Mouse (Mus musculus) mouse embryonic stem cell (cell line): ENCODE data around the gene Cuedc1.

ENCODE experiments used
- in situ Hi-C, 2 experiments: fragments of 300-500 bp; cut with MboI; formaldehyde crosslinking; loops; 1 replicate in 1 of 2; 3 replicates in 1 of 2; pipeline ENCODE4 v1.14.3; 2019 to 2020; ENCODE audit warnings: low sequenced_read_pairs in 2 of 2, low pct_unique_long_range_greater_than_20kb in 1 of 2, mixed read lengths in 1 of 2; ENCODE audit not compliant: unreplicated experiment in 1 of 2

The Cuedc1 gene

DNA sequence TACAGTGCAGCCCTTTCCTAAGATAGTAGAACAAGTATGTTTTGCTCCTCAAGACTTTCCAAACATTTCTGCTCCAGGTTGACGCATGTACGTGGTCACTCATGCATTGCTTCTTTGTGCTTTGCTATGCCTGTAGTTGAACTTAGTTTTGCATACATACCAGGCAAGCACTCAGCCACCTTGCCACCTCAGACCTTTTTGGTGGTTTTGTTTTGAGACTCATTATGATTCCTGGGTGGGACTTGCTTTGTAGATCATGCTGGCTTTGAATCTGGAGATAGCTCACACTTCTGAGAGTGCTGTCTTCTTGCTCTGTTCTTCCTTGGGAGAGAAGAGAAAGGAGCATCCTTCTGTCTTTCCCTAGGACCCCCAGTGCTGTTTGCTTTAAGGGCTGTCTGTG lies 109.8 kb downstream of the Cuedc1 start:
- in situ Hi-C loops, result no loop called here

- in situ Hi-C loops, result loop anchor here in 1 of 2 experiments (5.0 kb wide), 1 partner anchor 45 kb away; no protein-coding TSS in a partner anchor
Measured at GRCm38 (mm10) chr11:88211824-88212582, 114.1 kb downstream of the Cuedc1 start.

DNA sequence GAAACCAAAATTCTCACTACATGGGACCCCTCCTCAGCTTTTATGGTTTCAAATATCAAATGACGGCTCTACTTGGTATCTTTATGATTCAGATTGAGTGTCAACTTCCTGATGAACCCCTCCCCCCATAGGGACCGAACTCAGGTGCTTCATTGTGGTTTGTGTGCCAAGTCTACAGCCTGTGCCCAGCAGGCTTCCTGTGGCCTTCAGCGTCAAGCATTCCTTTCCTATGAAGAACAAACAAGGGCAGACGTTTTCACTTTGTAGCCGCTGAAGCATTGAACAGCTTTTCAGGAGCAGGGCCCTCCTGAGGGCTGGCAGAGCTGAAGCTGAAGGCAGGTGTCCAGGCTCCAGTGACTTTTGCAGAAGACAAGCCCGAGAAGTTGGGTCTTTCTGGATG lies 115.9 kb downstream of the Cuedc1 start:
- in situ Hi-C loops, result loop anchor here in 1 of 2 experiments (5.0 kb wide), 1 partner anchor 44 kb away; no protein-coding TSS in a partner anchor

DNA sequence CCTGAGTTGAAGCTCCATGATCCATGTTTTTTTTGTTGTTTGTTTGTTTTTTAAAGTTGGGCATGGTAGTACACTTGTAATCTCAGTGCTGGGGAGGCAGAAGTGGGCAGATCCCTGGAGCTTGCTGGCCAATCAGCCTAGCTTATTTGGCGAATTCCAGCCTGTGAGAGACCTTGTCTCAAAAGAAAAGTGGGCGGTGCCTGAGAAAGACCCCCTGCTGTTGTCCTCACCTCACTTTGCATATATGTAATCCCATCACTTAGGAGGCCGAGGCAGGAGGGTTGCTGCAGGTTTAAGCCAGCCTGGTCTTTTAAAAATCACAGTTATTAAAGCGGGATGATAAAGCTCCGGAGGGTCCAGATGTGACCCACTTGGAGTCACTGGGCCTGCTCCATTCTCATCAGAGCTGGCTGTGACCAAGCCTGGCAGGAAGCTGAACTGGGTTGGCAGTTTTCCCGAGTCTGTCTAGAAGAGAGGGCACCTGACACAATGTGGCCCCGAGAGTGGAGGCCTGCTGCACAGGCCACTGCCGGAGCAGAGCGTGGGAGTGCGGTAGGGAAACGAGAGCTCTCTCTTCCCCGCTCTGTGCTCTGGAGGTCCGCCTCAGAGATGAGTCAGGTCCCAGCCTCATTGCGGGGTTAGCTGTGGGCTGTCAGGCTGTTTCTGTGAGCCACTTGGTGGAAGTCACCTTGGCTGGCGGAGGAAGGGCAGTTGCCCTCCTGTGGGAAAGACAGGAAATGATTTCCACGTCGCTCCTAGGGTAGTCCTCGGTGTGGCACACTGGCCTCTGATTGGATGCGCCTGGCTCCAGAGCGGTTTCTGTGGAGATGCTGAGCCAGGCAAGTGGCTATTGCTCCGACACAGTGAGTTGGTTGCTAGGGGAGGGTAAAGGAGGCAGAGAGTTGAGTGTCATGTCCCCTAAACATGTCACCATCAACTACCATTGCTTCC lies 117.3 kb downstream of the Cuedc1 start:
- in situ Hi-C loops, result loop anchor here in 1 of 2 experiments (5.0 kb wide), 1 partner anchor 42 kb away; no protein-coding TSS in a partner anchor

GRCm38 (mm10) chr11:88216231-88216685 lies 118.4 kb downstream of the Cuedc1 start:
- in situ Hi-C loops, result no loop called here

- in situ Hi-C loops, result no loop called here
Measured at GRCm38 (mm10) chr11:88218155-88218554, 120.3 kb downstream of the Cuedc1 start.

DNA sequence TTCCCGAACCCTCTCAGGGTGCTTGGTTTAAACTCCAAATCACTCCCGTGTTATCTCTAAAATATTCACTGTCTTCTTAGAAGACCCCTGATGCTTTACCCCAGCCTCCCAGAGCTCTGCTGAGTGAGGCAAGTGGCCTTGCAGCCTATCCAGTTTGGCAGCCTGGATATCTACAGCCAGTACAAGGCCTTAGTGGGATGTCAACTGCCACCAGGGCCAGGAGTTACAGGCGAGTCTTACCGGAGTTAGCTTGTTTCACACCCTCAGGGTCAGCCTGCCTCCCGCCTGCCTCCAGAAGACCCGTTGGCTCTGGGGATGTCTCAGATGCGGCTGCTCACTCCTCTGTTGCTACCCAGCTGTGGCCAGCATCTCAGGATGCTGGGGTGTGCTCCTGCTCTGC lies 120.7 kb downstream of the Cuedc1 start:
- in situ Hi-C loops, result no loop called here

DNA sequence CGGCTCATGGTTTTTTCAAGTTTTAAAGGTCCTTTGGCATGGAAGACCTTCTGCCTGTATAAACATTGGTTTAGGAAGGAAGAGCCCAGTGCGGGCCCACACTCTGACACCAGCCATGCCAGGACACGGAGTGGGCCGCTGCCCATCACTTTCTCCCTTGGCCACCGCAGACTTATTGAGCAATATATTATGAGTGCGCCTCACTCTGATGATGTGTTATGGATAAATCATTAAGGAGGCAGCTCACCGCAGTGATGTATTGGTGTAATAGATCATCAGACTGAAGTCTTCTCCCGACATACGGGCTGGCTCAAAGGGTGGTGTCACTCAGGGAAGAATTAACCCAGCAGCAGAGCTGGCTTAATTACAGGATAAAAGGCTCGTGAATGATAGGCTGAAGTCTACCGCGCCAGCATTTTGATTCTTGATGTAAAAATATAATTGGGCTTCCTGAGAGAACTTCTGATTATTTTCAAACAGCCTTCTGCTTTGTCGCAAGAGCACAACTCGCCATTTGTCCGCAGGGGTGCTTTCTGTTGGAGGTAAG lies 124.1 kb downstream of the Cuedc1 start:
- in situ Hi-C loops, result no loop called here

DNA sequence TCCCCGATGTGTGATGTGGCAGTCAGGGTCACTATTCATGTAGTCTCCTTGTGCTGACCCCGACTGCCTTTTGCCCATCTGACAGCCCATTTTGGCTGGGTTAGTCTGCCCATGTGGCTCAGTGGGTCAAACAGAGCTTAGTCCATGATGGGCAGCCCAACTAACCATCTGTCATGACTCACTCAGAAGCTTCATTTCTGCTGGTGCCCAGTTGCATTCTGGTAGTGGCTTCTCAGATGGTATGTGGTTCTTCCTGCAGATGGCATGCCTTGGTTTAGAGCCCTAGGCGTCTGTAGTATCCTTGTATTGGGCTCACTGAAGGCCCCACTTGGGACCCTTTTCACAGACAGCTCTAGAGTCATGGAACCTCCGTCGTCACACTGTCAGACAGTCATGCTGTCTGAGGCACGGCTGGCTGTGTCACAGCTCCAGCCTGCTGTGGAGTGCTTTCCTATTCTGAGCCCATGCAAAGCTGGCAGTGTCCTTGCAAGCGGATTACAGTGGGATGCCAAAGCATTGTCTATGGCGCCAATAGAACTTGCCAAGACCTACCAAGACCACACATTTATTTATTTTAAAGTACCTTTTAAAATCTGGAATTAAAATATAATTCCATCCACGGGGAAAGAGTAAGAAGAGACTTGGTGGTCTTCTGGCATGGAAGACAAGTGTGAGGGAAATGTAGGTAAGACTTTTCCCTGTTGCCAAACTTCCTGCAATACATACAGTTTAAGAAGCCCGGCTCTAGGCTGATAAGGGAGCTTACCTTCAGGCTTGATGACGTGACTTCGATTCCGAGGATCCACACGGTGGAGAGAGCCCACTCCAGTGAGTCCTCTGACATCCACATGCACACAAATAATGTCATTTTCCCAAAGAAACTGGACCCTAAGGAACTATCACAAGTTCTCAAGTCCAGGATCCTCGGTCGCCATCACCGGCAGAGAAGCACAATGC lies 129.4 kb downstream of the Cuedc1 start:
- in situ Hi-C loops, result no loop called here

- in situ Hi-C loops, result no loop called here
Measured at GRCm38 (mm10) chr11:88231213-88231790, 133.4 kb downstream of the Cuedc1 start.

- in situ Hi-C loops, result no loop called here
Measured at GRCm38 (mm10) chr11:88233528-88234427, 135.9 kb downstream of the Cuedc1 start.

DNA sequence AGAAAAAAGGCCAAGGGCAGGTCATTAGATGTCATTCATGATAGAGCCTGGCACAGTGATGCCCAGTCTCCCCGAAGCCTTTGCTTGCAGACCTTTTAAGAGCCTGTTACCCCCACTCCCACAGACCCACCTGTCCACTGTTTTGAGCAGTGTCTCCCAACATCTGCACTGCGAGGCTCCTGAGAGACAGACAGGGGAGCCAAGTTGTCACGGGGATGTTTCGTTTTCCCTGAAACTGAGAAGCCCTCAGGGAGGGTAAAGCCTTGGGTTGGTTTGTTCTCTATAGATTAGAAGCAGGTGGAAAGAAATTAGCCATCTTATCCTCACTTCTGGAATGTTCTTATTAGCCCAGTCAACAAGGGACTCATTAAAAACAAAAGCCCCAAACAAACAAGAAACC lies 136.9 kb downstream of the Cuedc1 start:
- in situ Hi-C loops, result no loop called here

- in situ Hi-C loops, result no loop called here
Measured at GRCm38 (mm10) chr11:88235221-88236203, 137.7 kb downstream of the Cuedc1 start.

DNA sequence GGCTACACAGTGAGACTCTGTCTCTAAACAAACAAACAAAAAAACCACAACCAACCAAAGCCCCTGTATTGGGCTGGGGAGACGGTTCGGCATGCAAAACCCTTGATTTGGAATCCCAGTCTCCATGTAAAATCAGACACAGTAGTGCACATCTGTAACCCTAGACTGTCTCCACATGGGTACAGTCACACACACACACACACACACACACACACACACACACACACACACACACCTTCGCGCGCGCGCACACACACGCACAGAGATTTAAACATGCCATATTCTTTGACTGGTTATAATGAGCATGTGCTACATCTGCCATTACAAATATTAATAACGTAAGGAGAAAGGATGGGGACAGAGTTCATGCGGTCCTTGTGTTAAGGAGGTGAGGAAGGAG lies 142.4 kb downstream of the Cuedc1 start:
- in situ Hi-C loops, result no loop called here

GRCm38 (mm10) chr11:88240736-88241353 lies 143.0 kb downstream of the Cuedc1 start:
- in situ Hi-C loops, result no loop called here
